Mouse (Mus musculus) E14TG2a.4 (cell line): ENCODE measurements around the gene Gm15217.

Experiments
- H3K27me3 ChIP-seq: 2 replicates; pipeline ENCODE4 v1.6.1; 2014; ENCODE audit warnings: low read length, control low read depth; ENCODE audit not compliant: insufficient read depth
- H3K36me3 ChIP-seq: 2 replicates; pipeline ENCODE4 v1.6.1; 2014; ENCODE audit warnings: low read length, control low read depth; ENCODE audit not compliant: insufficient read depth
- H3K4me1 ChIP-seq: replicated peaks from 2 replicates; pipeline ENCODE4 v1.6.1; 2014; ENCODE audit warnings: low read depth, low read length, control low read depth
- H3K4me3 ChIP-seq: replicated peaks from 2 replicates; pipeline ENCODE4 v1.5.1; 2014; ENCODE audit warnings: mild to moderate bottlenecking, low read length
- H3K9me3 ChIP-seq: 2 replicates; pipeline ENCODE4 v1.6.1; 2014; ENCODE audit warnings: low read length, control low read depth
- CTCF ChIP-seq: conservative IDR thresholded peaks from 2 replicates; pipeline ENCODE4 v1.5.1; 2014; ENCODE audit warnings: low read length
- NANOG ChIP-seq: IDR thresholded peaks from 2 replicates; pipeline ENCODE4 v1.6.1; 2014; ENCODE audit warnings: borderline replicate concordance, low read length, mixed read lengths
- POU5F1 ChIP-seq: IDR thresholded peaks from 2 replicates; pipeline ENCODE4 v1.6.1; 2014; ENCODE audit warnings: low read length, borderline replicate concordance

The Gm15217 gene

DNA sequence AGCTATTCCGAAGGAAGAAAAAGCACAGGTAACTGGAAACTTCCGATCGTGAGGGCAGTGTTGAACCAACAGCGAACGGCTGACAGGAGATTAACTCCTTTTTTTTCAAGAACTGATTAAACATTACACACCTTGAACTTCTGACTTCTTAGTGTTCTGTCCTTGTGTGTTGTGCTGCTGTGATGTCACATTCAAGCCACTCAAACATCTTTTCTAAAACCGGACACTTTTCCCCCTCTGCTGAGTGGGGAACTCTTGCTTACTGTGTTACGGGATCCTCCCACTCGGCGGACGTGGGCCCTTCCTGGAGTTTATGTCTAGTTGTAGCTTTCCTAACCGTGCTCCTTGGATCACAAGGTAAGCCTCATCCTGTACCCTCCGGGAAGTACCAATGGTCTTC, at the start of gene Gm15217:
TSS of gene Gm15217 (plus strand) at position 130 of the 400 bp plus-strand sequence.
- Histone ChIP-seq H3K36me3 (peaks cover 24% of the 10 kb centered on the region), H3K27me3 (peaks cover 17% of the 10 kb centered on the region), H3K9me3 (no peaks in the 10 kb centered on the region), H3K4me1 (peaks cover 45% of the 10 kb centered on the region), H3K4me3 (peak within 1 kb of the TSS; percentile 63)
- TF ChIP-seq CTCF (no peak), POU5F1 (no peak), NANOG (no peak)

DNA sequence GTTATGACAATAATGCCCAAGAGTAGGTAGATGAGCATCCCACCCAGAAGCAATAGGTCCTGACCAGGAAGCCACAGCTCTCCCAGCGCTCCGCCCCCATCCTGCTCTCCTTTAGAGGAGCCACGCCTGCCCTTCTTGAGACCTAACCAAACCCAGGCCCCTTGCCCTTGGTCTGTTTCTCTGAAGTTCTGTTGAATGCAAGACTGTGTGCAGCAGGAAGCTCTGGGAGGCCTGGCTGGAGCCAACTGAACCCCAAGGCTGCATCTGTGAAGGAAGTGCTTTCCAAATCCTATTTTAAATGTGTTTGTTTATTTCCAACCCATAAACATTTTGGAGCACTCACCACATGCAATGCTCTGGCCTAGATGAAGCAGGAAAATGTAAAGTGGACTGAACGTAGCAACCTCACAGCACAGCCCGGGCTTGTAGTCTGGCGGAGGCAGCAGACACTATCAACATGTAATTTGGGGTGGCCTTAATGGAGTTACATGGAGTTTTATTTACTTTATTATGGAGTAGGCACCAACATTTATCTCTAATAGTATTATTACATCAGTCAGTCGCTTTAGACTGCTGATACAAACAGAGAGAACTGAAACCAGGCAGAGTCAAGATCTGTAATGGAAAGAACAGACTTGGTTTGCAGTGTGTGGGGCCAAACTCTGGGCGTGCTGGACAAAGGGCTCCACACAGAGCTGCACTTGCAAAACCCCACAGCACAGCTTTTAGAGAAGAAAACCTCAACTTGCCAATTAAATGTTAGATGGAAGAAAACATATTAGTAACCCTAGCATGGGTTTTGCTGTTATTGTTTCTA, 45.6 kb upstream of the Gm15217 start:
- peaks cover 18% of the 10 kb centered on the region for H3K4me1 ChIP-seq
- H3K36me3 ChIP-seq, result no peaks in the 10 kb centered on the region
- no peaks in the 10 kb centered on the region for H3K27me3 ChIP-seq
- no peak for TF ChIP-seq CTCF
- H3K4me3 ChIP-seq, result no peak overlapping the region
- no peaks in the 10 kb centered on the region for H3K9me3 ChIP-seq

DNA sequence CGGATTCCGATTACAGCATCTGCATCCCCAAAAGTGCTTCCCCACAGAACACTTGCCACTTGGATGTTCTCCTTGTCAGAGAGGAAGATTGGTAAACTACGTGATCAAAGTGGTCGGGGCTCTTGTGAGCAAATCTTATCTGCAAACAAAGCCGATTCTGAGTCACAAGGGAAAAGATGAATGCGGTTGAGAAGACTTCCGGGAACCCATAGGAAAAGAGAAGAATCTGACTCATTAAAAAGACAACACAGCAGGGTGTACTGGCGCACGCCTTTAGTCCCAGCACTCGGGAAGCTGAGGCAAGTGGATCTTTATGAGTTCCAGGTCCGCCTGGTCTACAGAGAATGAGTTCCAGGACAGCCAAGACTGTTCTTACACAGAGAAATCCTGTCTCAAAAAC, 40.4 kb upstream of the Gm15217 start:
- H3K4me1 ChIP-seq, result peaks cover 35% of the 10 kb centered on the region
- no peaks in the 10 kb centered on the region for H3K36me3 ChIP-seq
- no peaks in the 10 kb centered on the region for H3K27me3 ChIP-seq
- TF ChIP-seq NANOG, result no peak
- TF ChIP-seq CTCF, result no peak
- TF ChIP-seq POU5F1, result no peak
- H3K9me3 ChIP-seq, result no peaks in the 10 kb centered on the region
- no peak overlapping the region; the same call in 1 of the 2 replicates for H3K4me3 ChIP-seq

DNA sequence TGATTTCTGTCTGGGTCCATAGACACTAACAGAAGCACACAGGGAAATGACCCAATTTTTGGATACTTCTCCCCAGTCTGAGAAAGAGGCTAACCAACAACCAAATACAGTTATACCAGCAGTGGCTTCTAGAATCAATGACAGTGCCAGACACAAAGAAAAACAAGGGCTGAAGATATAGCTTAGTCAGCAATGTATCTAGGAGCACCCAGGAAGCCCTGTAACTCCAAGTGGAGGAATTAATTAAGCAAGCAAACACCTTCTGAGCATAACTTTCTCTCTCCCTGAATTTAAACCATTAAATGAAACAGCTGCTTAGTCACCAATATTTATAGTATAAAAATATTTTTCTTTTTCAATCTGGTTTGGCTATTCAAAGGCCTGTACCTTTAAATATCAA, 34.5 kb upstream of the Gm15217 start:
- Histone ChIP-seq H3K36me3 (no peaks in the 10 kb centered on the region), H3K4me1 (peaks cover 30% of the 10 kb centered on the region), H3K9me3 (no peaks in the 10 kb centered on the region), H3K4me3 (no peak overlapping the region), H3K27me3 (0 out of 2 replicates have a peak, but pooled peaks cover 4% of the 10 kb centered on the region)
- TF ChIP-seq CTCF (no peak), POU5F1 (no peak), NANOG (no peak)

DNA sequence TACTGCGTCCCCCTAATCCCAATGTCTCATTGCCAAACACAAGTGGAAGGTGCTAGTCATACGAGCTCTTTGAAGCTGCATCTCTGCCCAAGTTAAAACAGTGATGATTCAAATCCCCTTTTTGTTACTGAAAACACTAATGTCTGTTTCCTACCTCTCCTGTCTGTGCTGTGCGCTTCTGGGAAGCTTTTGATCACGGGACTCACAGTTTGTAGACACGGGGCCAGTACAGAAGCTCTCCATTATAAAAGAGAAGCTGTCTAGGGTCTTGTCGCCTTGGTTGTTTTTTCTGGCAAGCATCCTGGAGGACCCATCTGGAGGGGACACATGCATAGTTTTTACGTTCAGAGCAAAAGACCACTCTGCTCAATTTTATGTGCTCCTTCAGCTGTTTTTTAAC, 21.9 kb upstream of the Gm15217 start:
- no peaks in the 10 kb centered on the region for H3K36me3 ChIP-seq
- H3K4me3 ChIP-seq, result no peak overlapping the region
- H3K27me3 ChIP-seq, result 0 out of 2 replicates have a peak, but pooled peaks cover 5% of the 10 kb centered on the region
- no peaks in the 10 kb centered on the region for H3K4me1 ChIP-seq
- no peaks in the 10 kb centered on the region for H3K9me3 ChIP-seq
- TF ChIP-seq CTCF, result no peak
- no peak for TF ChIP-seq POU5F1
- TF ChIP-seq NANOG, result no peak

DNA sequence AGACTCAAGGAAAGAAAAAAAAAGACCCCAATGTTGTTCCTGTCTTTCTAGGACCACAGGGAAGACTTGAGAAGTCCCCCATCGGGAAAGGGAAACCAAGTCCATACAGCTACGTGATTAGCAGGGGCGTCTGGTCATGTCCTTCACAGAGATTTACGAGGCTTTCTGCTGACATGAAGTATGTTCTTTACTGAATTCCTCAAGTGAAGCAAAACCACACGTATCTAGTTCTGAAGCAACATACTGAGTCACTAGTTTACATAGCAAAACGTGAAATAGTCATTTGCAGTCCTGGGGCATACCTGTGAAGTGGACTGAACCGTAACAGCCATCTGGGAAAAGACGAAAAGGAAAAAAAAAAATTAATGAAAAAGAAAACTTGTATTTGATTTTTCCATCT, 21.5 kb upstream of the Gm15217 start:
- 0 out of 2 replicates have a peak, but pooled peaks cover 5% of the 10 kb centered on the region for H3K27me3 ChIP-seq
- H3K4me3 ChIP-seq, result no peak overlapping the region
- TF ChIP-seq CTCF (no peak), POU5F1 (no peak), NANOG (no peak)
- no peaks in the 10 kb centered on the region for H3K4me1 ChIP-seq
- no peaks in the 10 kb centered on the region for H3K36me3 ChIP-seq
- no peaks in the 10 kb centered on the region for H3K9me3 ChIP-seq

DNA sequence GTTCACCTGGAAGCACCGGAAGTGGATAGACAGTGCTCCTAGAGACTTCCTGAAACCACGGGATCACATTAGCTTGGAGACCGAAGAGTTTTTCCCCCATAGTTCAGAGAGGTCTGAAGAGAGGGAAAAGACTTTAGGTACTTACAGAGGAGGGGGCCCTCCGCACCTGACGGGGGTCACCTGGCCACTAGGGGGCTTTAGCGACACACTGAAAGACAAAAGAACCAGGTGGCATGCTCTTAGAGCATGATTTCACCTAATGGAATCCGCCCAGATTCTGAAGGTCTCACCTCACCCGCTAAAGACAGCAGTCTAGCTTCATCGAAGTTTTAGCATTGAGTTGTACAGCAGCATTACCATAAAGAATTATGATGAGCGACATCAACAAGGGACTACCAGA, 16.0 kb upstream of the Gm15217 start:
- no peaks in the 10 kb centered on the region for H3K9me3 ChIP-seq
- peak; percentile 30; the same call in 1 of the 2 replicates for TF ChIP-seq CTCF
- TF ChIP-seq POU5F1, result no peak
- TF ChIP-seq NANOG, result no peak
- H3K36me3 ChIP-seq, result no peaks in the 10 kb centered on the region
- H3K4me1 ChIP-seq, result peaks cover 8% of the 10 kb centered on the region; the same call in 1 of the 2 replicates
- H3K27me3 ChIP-seq, result 0 out of 2 replicates have a peak, but pooled peaks cover 5% of the 10 kb centered on the region
- no peak overlapping the region for H3K4me3 ChIP-seq

DNA sequence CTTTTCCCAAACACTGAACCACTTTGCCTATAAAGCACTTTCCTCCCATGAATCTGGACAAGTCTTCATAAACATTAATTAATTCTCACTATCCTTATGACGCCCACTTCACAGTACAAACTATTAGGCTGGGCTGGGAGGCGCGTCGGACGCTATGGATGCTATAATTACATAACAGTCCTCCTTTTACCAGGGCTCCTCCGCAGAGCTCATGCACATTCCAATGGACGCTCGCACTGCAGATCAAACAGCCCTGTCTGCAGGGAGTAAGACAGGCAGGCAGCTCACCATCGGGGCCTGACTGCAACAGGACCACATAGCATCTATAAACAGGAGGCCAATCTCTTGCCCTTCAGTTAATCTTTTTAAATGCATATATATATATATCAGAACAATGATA, 6.8 kb upstream of the Gm15217 start:
- H3K27me3 ChIP-seq, result peaks cover 3% of the 10 kb centered on the region; the same call in 1 of the 2 replicates

More for the DNA sequence above, 6.8 kb upstream of the Gm15217 start:
- Histone ChIP-seq H3K36me3 (no peaks in the 10 kb centered on the region), H3K4me1 (peaks cover 4% of the 10 kb centered on the region; the same call in 1 of the 2 replicates), H3K9me3 (no peaks in the 10 kb centered on the region), H3K4me3 (no peak overlapping the region)
- no peak for TF ChIP-seq NANOG
- TF ChIP-seq CTCF, result no peak
- no peak for TF ChIP-seq POU5F1
